Mouse (Mus musculus): ENCODE measurements around the gene Zmym4. TPM values are rescaled to one million over a fixed set of nuclear protein-coding genes. Genes with fewer than 3 reads are reported as not detected.

Zmym4 gene
- total RNA-seq, 2 experiments from 2014 or later = 32.0 to 70.5 TPM

DNA sequence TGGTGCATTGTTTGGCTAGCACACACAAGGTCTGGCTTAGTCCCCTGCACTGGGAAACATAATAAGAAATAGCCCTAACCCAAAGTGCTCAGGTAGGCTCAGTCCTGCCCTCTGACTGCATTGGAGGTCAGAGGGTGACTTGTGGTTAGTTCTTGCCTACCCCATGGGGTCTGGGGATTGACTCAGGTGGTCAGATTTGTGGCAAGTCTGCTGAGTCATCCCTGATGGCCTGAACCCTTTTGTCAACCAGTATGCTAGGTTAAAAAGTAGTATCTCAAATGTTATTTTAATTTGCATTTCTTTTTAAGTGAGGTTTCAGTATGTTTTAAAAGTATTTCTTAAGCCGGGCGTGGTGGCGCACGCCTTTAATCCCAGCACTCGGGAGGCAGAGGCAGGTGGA lies 136.8 kb downstream of the Zmym4 start:
- no peak for ATAC-seq (replicated peaks; ENCODE audit: poor library complexity)

GRCm38 (mm10) chr4:126823917-126824316 lies 144.0 kb downstream of the Zmym4 start:
- no peak for ATAC-seq (replicated peaks; ENCODE audit: poor library complexity)

DNA sequence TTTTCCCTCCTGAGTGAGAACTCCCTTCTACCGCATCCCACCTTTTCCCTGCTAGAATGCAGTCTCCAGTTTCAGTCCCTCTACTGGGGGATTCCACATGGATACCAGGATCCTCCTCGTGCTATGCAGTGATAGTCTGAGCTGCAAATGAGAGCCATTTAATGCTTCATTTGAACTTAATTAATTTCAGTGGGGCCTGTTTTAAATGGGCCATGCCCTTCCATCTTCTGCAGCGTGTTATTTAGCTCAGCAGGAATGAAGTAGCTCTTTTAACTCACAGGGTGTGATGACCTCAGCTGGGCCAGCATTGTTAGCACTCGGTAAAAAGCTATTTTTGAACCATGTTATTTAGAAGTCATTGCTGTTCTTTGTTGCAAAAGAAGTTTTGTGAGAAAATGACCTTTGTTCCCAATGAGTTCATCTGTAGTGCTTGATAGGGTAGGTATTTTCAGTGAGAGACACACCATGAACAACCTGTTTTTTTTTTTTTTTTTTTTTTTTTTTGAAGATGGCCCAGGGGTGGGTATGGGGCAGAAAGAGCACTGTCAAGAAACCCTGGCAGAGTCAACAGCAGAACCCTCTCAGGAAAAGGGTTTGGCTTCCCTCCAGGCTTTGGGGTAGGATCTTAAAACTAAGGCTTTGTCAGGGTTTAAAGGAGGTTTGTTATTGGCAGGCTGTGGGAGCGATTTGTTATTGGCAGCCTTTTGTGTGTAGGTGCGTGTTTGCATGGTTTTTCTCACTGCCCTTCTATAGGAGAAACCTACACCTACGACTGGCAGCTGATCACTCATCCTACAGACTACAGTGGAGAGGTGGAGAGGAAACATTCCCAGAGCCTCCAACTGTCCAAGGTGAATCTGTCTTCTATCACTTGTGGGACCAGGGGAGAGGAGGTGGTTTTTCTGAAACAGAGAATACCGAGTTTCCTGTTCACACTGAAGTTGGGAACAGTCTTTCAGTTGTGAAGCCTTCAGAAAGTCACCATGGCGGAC lies 144.7 kb downstream of the Zmym4 start:
- ATAC-seq (replicated peaks; ENCODE audit: poor library complexity) = no peak

- ATAC-seq (replicated peaks; ENCODE audit: poor library complexity) = peak; percentile 85
Measured at GRCm38 (mm10) chr4:126814854-126815253, 153.1 kb downstream of the Zmym4 start.

GRCm38 (mm10) chr4:126813212-126813611 lies 154.7 kb downstream of the Zmym4 start:
- ATAC-seq (replicated peaks; ENCODE audit: poor library complexity) = no peak

Other genes with a start within 250 kb of the Zmym4 start
- not detected in 2 replicates for gene Tfap2e, start 231.9 kb downstream of the Zmym4 start, total RNA-seq (2015)
- not detected in 2 replicates for gene Tfap2e, start 231.9 kb downstream of the Zmym4 start, total RNA-seq (2017)
- gene Ncdn, start 214.7 kb downstream of the Zmym4 start, total RNA-seq (2015) = 8.9 and 9.6 TPM in 2 replicates
- 8.2 and 8.5 TPM in 2 replicates for gene Ncdn, start 214.7 kb downstream of the Zmym4 start, total RNA-seq (2017)
- gene AU040320, start 214.6 kb downstream of the Zmym4 start, total RNA-seq (2015) = 11.6 and 14.3 TPM in 2 replicates
- gene AU040320, start 214.6 kb downstream of the Zmym4 start, total RNA-seq (2017) = 12.5 and 19.1 TPM in 2 replicates
- gene Sfpq, start 53.2 kb upstream of the Zmym4 start, total RNA-seq (2015) = 490 and 507 TPM in 2 replicates
- 686 and 899 TPM in 2 replicates for gene Sfpq, start 53.2 kb upstream of the Zmym4 start, total RNA-seq (2017)
- 18.0 and 22.3 TPM in 2 replicates for gene Zmym1, start 93.0 kb upstream of the Zmym4 start, total RNA-seq (2015)
- 13.6 and 21.1 TPM in 2 replicates for gene Zmym1, start 93.0 kb upstream of the Zmym4 start, total RNA-seq (2017)
- 8.1 and 9.2 TPM in 2 replicates for gene Zmym6, start 109.2 kb upstream of the Zmym4 start, total RNA-seq (2015)
- 11.2 and 14.1 TPM in 2 replicates for gene Zmym6, start 109.2 kb upstream of the Zmym4 start, total RNA-seq (2017)
- gene Tmem35b, start 155.6 kb upstream of the Zmym4 start, total RNA-seq (2015) = 15.2 and 17.8 TPM in 2 replicates
- gene Tmem35b, start 155.6 kb upstream of the Zmym4 start, total RNA-seq (2017) = 5.9 and 9.2 TPM in 2 replicates
- not detected in 2 replicates for gene Dlgap3, start 201.1 kb upstream of the Zmym4 start, total RNA-seq (2015)
- not detected in 2 replicates for gene Dlgap3, start 201.1 kb upstream of the Zmym4 start, total RNA-seq (2017)

All from megakaryocyte progenitor cell, adult 5-6 weeks (primary cell).